Mouse (Mus musculus) stomach, postnatal 0 days (tissue): ENCODE data around the gene 4930578C19Rik. TPM values are rescaled to one million over a fixed set of nuclear protein-coding genes. Genes with fewer than 3 reads are reported as not detected.
"Not testable (repeated sequence)": the region's sequence is repeated elsewhere in the genome, so short reads cannot be mapped to it uniquely, and the experiment has no call there.

Experiments
- ATAC-seq: fragments of 200-750 bp; cut with Nextera tagmentation; 2 replicates; pipeline ENCODE4 v1.8.0; 2017; ENCODE audit not compliant: low FRiP score, low TSS enrichment
- DNase-seq: peaks from one replicate; pipeline ENCODE4 v3.0.0-alpha.2; 2016; ENCODE audit warnings: low spot score
- H3K27ac ChIP-seq: fragments of 300-500 bp; sonication (generic); replicated peaks from 2 replicates; pipeline ENCODE4 v1.5.1; 2014; ENCODE audit warnings: mild to moderate bottlenecking, control low read depth
- H3K27me3 ChIP-seq: fragments of 300-500 bp; sonication (generic); 2 replicates; pipeline ENCODE4 v1.6.1; 2014; ENCODE audit warnings: low read length; ENCODE audit not compliant: control insufficient read depth, insufficient read depth
- H3K36me3 ChIP-seq: fragments of 300-500 bp; sonication (generic); 2 replicates; pipeline ENCODE4 v1.6.1; 2014; ENCODE audit warnings: low read length, mixed read lengths; ENCODE audit not compliant: control insufficient read depth, insufficient read depth
- H3K4me1 ChIP-seq: fragments of 300-500 bp; sonication (generic); replicated peaks from 2 replicates; pipeline ENCODE4 v1.6.1; 2014; ENCODE audit warnings: antibody characterized with exemption; ENCODE audit not compliant: control insufficient read depth, insufficient read depth
- H3K4me2 ChIP-seq: fragments of 300-500 bp; sonication (generic); replicated peaks from 2 replicates; pipeline ENCODE4 v1.6.1; 2014; ENCODE audit warnings: low read depth, mild to moderate bottlenecking, control low read depth, moderate library complexity
- H3K4me3 ChIP-seq: fragments of 300-500 bp; sonication (generic); 2 replicates; pipeline ENCODE4 v1.5.1; 2014; ENCODE audit warnings: low read depth, low read length, control low read depth
- H3K9ac ChIP-seq: fragments of 300-500 bp; sonication (generic); 2 replicates; pipeline ENCODE4 v1.6.1; 2014; ENCODE audit warnings: mild to moderate bottlenecking, low read length, control low read depth, mixed read lengths
- H3K9me3 ChIP-seq: fragments of 300-500 bp; sonication (generic); 2 replicates; pipeline ENCODE4 v1.6.1; 2016; ENCODE audit warnings: low read length; ENCODE audit not compliant: control insufficient read depth
- CTCF ChIP-seq: IDR thresholded peaks from 2 replicates; pipeline ENCODE4 v1.5.1; 2016; ENCODE audit warnings: antibody characterized with exemption, low read depth, mild to moderate bottlenecking, moderate library complexity
- EP300 ChIP-seq: optimal IDR thresholded peaks from 2 replicates; pipeline ENCODE3; 2016; ENCODE audit warnings: antibody characterized with exemption
- WGBS: fragments of 180-500 bp; shearing (Covaris S2); extraction: QIAGEN DNeasy Blood & Tissue Kit; methylation state at CpG from one replicate; pipeline ENCODE4 v1.1.7; 2014; 5-methylcytosine and 5-hydroxymethylcytosine counted together
- polyA plus RNA-seq: library from polyadenylated mRNA; unstranded; fragments of >200 nt; fragmentation: Nextera tagmentation; extraction: Ambion mirVana; gene quantifications from 2 replicates; pipeline ENCODE4 v1.2.1, GENCODE M21; 2015

The 4930578C19Rik gene
- polyA plus RNA-seq, 1 experiment from 2014 or later, result 0.38 TPM

DNA sequence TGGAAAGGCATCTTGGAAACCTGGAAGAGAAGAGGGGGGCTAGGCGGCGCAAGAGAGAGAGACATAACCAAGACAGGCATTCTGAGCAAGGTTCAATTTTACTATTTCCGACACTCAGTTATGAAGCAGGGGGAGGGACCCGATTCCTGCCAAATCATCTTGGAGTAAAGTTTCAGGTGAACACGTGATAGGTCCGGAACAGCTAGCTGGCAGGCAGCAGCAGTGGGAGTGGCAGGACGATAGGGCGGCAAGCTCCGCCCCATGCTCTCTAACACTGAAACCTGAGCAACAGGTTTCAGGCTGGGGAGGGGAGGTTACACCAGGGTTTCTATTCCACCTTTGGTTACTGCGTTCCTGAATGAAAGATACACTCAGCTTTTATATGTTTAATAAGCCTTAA, 58.9 kb downstream of the 4930578C19Rik start:
- H3K36me3 ChIP-seq, result no peaks in the 10 kb centered on the region
- no peaks in the 10 kb centered on the region for H3K27me3 ChIP-seq
- TF ChIP-seq CTCF (no peak), EP300 (no peak)
- H3K27ac ChIP-seq, result no peak overlapping the region
- H3K4me3 ChIP-seq, result no peak overlapping the region
- no peak overlapping the region for H3K4me2 ChIP-seq
- no peak overlapping the region for H3K9ac ChIP-seq
- 49% methylated on average over 10 of the region's 10 CpGs for WGBS
- ATAC-seq, result no peak
- no peaks in the 10 kb centered on the region for H3K9me3 ChIP-seq
- no peaks in the 10 kb centered on the region for H3K4me1 ChIP-seq
- DNase-seq, result peak; percentile 60

DNA sequence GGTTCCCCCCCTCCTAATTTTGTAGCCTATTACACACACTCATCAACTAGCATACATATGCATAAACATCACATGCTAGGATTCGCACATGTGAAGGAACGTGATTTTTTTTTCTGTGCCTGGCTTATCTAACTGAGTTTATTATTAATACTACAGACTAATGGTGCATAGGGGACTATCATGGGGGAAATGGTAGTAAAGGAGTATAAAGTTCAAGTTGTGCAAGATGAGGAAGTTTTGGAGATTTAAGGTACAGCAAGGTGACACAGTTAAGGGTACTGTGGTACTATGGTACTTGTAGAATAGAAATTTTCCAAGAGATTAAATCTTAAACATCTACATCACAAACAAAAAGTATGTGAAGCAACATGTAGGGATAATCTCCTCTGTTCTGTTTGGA, 64.5 kb downstream of the 4930578C19Rik start:
- Histone ChIP-seq H3K9ac (no peak overlapping the region), H3K27me3 (no peaks in the 10 kb centered on the region), H3K27ac (no peak overlapping the region), H3K36me3 (no peaks in the 10 kb centered on the region), H3K9me3 (no peaks in the 10 kb centered on the region), H3K4me3 (no peak overlapping the region), H3K4me1 (no peaks in the 10 kb centered on the region), H3K4me2 (no peak overlapping the region)
- 86% methylated on average over 2 of the region's 2 CpGs for WGBS
- DNase-seq, result no peak
- no peak for ATAC-seq
- TF ChIP-seq CTCF, result no peak
- no peak for TF ChIP-seq EP300

DNA sequence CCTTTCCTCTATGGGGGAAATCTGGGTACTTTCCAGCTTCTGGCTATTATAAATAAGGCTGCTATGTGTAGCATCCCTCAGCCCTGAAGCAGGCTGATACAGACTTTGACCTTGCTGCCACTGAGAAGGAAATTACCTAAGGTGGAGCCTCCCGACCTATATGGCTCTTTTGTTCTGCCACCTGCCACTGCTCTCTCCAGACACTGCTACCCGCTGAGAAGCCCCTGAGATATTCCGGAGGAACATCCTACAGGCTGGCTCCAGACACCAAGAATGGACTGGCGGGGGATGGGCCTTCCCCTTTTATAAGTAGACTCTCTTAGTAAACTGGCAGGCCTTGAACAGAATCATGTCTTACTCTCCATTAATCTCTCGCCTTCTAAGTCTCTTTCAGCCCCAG, 77.0 kb downstream of the 4930578C19Rik start:
- not testable (repeated sequence) for H3K9me3 ChIP-seq, H3K36me3 ChIP-seq, H3K9ac ChIP-seq, H3K4me1 ChIP-seq, DNase-seq, ATAC-seq, H3K27ac ChIP-seq, H3K4me2 ChIP-seq, H3K27me3 ChIP-seq, H3K4me3 ChIP-seq
- WGBS, result 82% methylated on average over 5 of the region's 5 CpGs
